Mouse (Mus musculus) lung, postnatal 0 days (tissue): ENCODE data around the gene Stat6. TPM values are rescaled to one million over a fixed set of nuclear protein-coding genes. Genes with fewer than 3 reads are reported as not detected.
A peak's percentile ranks its signal among the peaks of the same experiment; 100 is the strongest.

Source experiments
- ATAC-seq: fragments of 200-750 bp; cut with Nextera tagmentation; 2 replicates; pipeline ENCODE4 v1.8.0; 2017; ENCODE audit warnings: moderate library complexity
- DNase-seq: peaks from one replicate; pipeline ENCODE4 v3.0.0-alpha.2; 2016; ENCODE audit warnings: low spot score
- H3K27ac ChIP-seq: fragments of 300-500 bp; sonication (generic); 2 replicates; pipeline ENCODE4 v1.5.1; 2014; ENCODE audit warnings: antibody characterized with exemption, mild to moderate bottlenecking, low read length, mixed read lengths
- H3K27me3 ChIP-seq: fragments of 300-500 bp; sonication (generic); replicated peaks from 2 replicates; pipeline ENCODE4 v1.6.1; 2014; ENCODE audit warnings: low read length, mixed read lengths; ENCODE audit not compliant: insufficient read depth
- H3K36me3 ChIP-seq: fragments of 300-500 bp; sonication (generic); 2 replicates; pipeline ENCODE4 v1.6.1; 2014; ENCODE audit warnings: low read length, mixed read lengths; ENCODE audit not compliant: insufficient read depth
- H3K4me1 ChIP-seq: fragments of 300-500 bp; sonication (generic); 2 replicates; pipeline ENCODE4 v1.6.1; 2014; ENCODE audit warnings: antibody characterized with exemption, low read depth, low read length, mixed read lengths; ENCODE audit not compliant: insufficient read depth
- H3K4me2 ChIP-seq: fragments of 300-500 bp; sonication (generic); replicated peaks from 2 replicates; pipeline ENCODE4 v1.6.1; 2014; ENCODE audit warnings: low read depth, mild to moderate bottlenecking, low read length, moderate library complexity, mixed read lengths
- H3K4me3 ChIP-seq: fragments of 300-500 bp; sonication (generic); 2 replicates; pipeline ENCODE4 v1.5.1; 2014; ENCODE audit warnings: low read depth, low read length
- H3K9ac ChIP-seq: fragments of 300-500 bp; sonication (generic); replicated peaks from 2 replicates; pipeline ENCODE4 v1.6.1; 2014; ENCODE audit warnings: low read depth, mild to moderate bottlenecking
- H3K9me3 ChIP-seq: fragments of 300-500 bp; sonication (generic); 2 replicates; pipeline ENCODE4 v1.6.1; 2016; ENCODE audit warnings: low read length, mixed read lengths
- CTCF ChIP-seq: IDR thresholded peaks from 2 replicates; pipeline ENCODE4 v1.5.1; 2016; ENCODE audit warnings: antibody characterized with exemption, mild to moderate bottlenecking
- EP300 ChIP-seq: IDR thresholded peaks from 2 replicates; pipeline ENCODE4 v1.6.1; 2016; ENCODE audit warnings: antibody characterized with exemption, mild to moderate bottlenecking, control low read depth
- WGBS: fragments of 180-500 bp; shearing (Covaris S2); extraction: QIAGEN DNeasy Blood & Tissue Kit; methylation state at CpG from one replicate; pipeline ENCODE4 v1.1.7; 2014; 5-methylcytosine and 5-hydroxymethylcytosine counted together
- polyA plus RNA-seq: library from polyadenylated mRNA; unstranded; fragments of >200 nt; fragmentation: Nextera tagmentation; extraction: Ambion mirVana; gene quantifications from 2 replicates; pipeline ENCODE4 v1.2.1, GENCODE M21; 2015

The Stat6 gene
- polyA plus RNA-seq, 1 experiment from 2014 or later: 39.1 TPM

- Histone ChIP-seq H3K27ac (no peak overlapping the region), H3K4me2 (no peak overlapping the region), H3K9ac (no peak overlapping the region), H3K36me3 (no peaks in the 10 kb centered on the region), H3K4me1 (peaks cover 5% of the 10 kb centered on the region; the same call in 1 of the 2 replicates), H3K4me3 (no peak overlapping the region), H3K27me3 (no peaks in the 10 kb centered on the region), H3K9me3 (no peaks in the 10 kb centered on the region)
- DNase-seq (no peak), ATAC-seq (no peak)
- 77% methylated on average over 1 of the region's 1 CpGs for WGBS
- TF ChIP-seq CTCF (no peak), EP300 (no peak)
Observed at GRCm38 (mm10) chr10:127679208-127679607, 36.4 kb downstream of the Stat6 start.

- 83% methylated on average over 3 of the region's 3 CpGs for WGBS
- Histone ChIP-seq H3K27me3 (no peaks in the 10 kb centered on the region), H3K4me1 (peaks cover 5% of the 10 kb centered on the region; the same call in 1 of the 2 replicates), H3K9ac (no peak overlapping the region), H3K27ac (no peak overlapping the region), H3K36me3 (no peaks in the 10 kb centered on the region), H3K9me3 (no peaks in the 10 kb centered on the region), H3K4me2 (no peak overlapping the region), H3K4me3 (no peak overlapping the region)
- ATAC-seq (no peak), DNase-seq (no peak)
- TF ChIP-seq CTCF (no peak), EP300 (no peak)
Observed at GRCm38 (mm10) chr10:127679881-127680280, 37.1 kb downstream of the Stat6 start.

DNA sequence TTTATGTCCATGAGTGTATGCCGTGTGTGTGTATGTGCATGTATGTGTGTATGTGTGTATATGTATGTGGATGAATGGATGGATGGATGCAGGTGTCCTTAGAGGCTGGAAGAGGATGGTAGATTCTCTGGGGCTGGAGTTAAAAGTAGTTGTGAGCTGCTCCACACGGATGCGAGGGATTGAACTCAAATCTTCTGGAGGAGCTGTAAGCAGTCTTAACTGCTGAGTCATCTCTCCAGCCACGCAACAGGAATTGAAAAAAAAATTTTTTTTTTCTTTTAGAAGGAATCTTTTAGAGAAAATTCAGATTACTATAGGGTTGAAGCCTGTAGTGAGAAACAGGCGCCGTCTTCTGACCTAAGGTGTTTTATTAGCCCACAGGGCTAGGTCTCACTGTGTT, 40.1 kb downstream of the Stat6 start:
- no peaks in the 10 kb centered on the region for H3K9me3 ChIP-seq
- no peak for ATAC-seq
- no peak overlapping the region for H3K9ac ChIP-seq
- WGBS: 83% methylated on average over 6 of the region's 6 CpGs
- H3K4me3 ChIP-seq: no peak overlapping the region
- no peaks in the 10 kb centered on the region for H3K36me3 ChIP-seq
- H3K4me1 ChIP-seq: no peaks in the 10 kb centered on the region
- H3K27ac ChIP-seq: no peak overlapping the region
- H3K27me3 ChIP-seq: no peaks in the 10 kb centered on the region
- DNase-seq: no peak
- TF ChIP-seq EP300 (no peak), CTCF (no peak)
- H3K4me2 ChIP-seq: no peak overlapping the region

GRCm38 (mm10) chr10:127691053-127691452, 48.3 kb downstream of the Stat6 start:
- Histone ChIP-seq H3K36me3 (0 out of 2 replicates have a peak, but pooled peaks cover 3% of the 10 kb centered on the region), H3K27me3 (no peaks in the 10 kb centered on the region), H3K27ac (no peak overlapping the region), H3K4me1 (no peaks in the 10 kb centered on the region), H3K9me3 (no peaks in the 10 kb centered on the region), H3K9ac (no peak overlapping the region), H3K4me3 (no peak overlapping the region), H3K4me2 (no peak overlapping the region)
- TF ChIP-seq CTCF (no peak), EP300 (no peak)
- ATAC-seq (no peak), DNase-seq (no peak)
- WGBS: 13% methylated on average over 1 of the region's 1 CpGs

DNA sequence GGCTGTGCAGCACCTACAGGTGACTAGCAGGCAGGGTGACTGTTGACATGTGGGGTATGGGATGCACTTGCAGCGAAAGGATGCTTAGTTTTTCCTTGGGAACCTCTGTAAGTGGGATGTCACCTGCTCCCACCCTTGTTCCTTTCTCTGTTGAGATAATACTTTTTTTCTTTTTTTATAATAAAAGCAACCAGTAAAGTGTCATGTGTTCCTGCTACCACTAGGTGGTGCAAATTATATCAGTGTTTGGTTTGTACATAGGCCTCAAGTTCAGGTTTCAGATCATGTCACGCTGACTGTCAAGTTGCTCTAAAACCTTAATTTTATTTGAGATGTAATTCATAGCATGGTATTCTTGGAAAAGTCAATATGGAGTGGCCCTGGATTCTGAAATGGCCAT, 51.9 kb downstream of the Stat6 start:
- Histone ChIP-seq H3K4me2 (no peak overlapping the region), H3K36me3 (peaks cover 10% of the 10 kb centered on the region; the same call in 1 of the 2 replicates), H3K9me3 (no peaks in the 10 kb centered on the region), H3K9ac (no peak overlapping the region), H3K27me3 (no peaks in the 10 kb centered on the region), H3K27ac (no peak overlapping the region), H3K4me1 (no peaks in the 10 kb centered on the region), H3K4me3 (no peak overlapping the region)
- 42% methylated on average over 2 of the region's 2 CpGs for WGBS
- ATAC-seq: no peak
- DNase-seq: peak; percentile 75
- TF ChIP-seq CTCF: peak; percentile 78
- no peak for TF ChIP-seq EP300

- Histone ChIP-seq H3K9ac (no peak overlapping the region), H3K4me2 (no peak overlapping the region), H3K27ac (no peak overlapping the region), H3K4me1 (no peaks in the 10 kb centered on the region), H3K36me3 (peaks cover 8% of the 10 kb centered on the region; the same call in 1 of the 2 replicates), H3K27me3 (no peaks in the 10 kb centered on the region), H3K4me3 (no peak overlapping the region), H3K9me3 (no peaks in the 10 kb centered on the region)
- no peak for DNase-seq
- no peak for ATAC-seq
- WGBS: 91% methylated on average over 7 of the region's 7 CpGs
- TF ChIP-seq EP300 (no peak), CTCF (no peak)
Observed at GRCm38 (mm10) chr10:127695775-127696174, 53.0 kb downstream of the Stat6 start.

DNA sequence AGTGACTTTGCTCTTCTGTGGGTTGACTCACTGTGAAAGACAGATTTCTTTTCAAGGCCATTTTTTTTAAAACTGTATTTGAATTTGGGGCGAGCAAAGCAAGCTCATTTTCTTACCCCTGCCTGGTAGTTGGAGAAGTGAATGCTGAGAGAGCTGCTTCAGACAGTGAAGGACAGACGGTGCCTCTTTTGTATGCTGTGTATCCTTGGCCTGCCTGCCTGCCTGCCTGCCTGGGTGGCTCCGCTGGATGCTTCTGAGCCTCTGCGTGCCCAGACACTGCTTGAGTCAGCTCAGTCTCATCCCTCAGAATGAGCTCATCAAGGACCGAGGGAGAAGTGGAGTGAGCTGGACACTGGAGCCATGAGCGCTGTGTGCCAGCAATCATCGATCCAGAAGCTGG, 56.2 kb downstream of the Stat6 start:
- DNase-seq (no peak), ATAC-seq (no peak)
- no peak for TF ChIP-seq EP300
- TF ChIP-seq CTCF: no peak
- Histone ChIP-seq H3K9ac (no peak overlapping the region), H3K27ac (no peak overlapping the region), H3K36me3 (peaks cover 8% of the 10 kb centered on the region; the same call in 1 of the 2 replicates), H3K4me2 (no peak overlapping the region), H3K27me3 (no peaks in the 10 kb centered on the region), H3K4me1 (no peaks in the 10 kb centered on the region), H3K4me3 (no peak overlapping the region), H3K9me3 (no peaks in the 10 kb centered on the region)
- 91% methylated on average over 7 of the region's 7 CpGs for WGBS
